Mouse (Mus musculus) megakaryocyte, embryonic 14.5 days (primary cell): ENCODE results near the gene Slc39a11. TPM values are rescaled to one million over a fixed set of nuclear protein-coding genes. Genes with fewer than 3 reads are reported as not detected.

Source experiments
- H3K27me3 ChIP-seq: replicated peaks from 2 replicates; pipeline ENCODE3; 2012; ENCODE audit warnings: inconsistent platforms
- H3K36me3 ChIP-seq: replicated peaks from 2 replicates; pipeline ENCODE3; 2012; ENCODE audit warnings: low read length, inconsistent platforms, mixed read lengths
- H3K4me1 ChIP-seq: 2 replicates; pipeline ENCODE4 v1.6.1; 2012; ENCODE audit warnings: inconsistent platforms
- H3K4me3 ChIP-seq: replicated peaks from 2 replicates; pipeline ENCODE3; 2012; ENCODE audit warnings: moderate library complexity, mild to moderate bottlenecking, inconsistent platforms
- H3K9me3 ChIP-seq: 2 replicates; pipeline ENCODE4 v1.6.1; 2012; ENCODE audit warnings: inconsistent platforms
- FLI1 ChIP-seq: IDR thresholded peaks from 2 replicates; pipeline ENCODE4 v1.6.1; 2012; ENCODE audit warnings: low read length, inconsistent platforms, mixed read lengths
- GATA1 ChIP-seq: IDR thresholded peaks from 3 replicates; pipeline ENCODE4 v1.6.1; 2012; ENCODE audit warnings: mixed read lengths, low read length, inconsistent platforms, borderline replicate concordance
- polyA plus RNA-seq: library from polyadenylated mRNA; stranded (reverse); fragments of >175 nt; gene quantifications from 2 replicates; pipeline ENCODE4 v1.2.3, GENCODE M21; 2012; ENCODE audit warnings: low replicate concordance; ENCODE audit not compliant: insufficient read depth

Slc39a11 gene
- polyA plus RNA-seq, 1 experiment = 20.6 TPM

- H3K36me3 ChIP-seq = no peaks in the 10 kb centered on the region
- H3K4me1 ChIP-seq = peaks cover 18% of the 10 kb centered on the region
- H3K9me3 ChIP-seq = no peaks in the 10 kb centered on the region
- no peak overlapping the region for H3K4me3 ChIP-seq
- no peaks in the 10 kb centered on the region for H3K27me3 ChIP-seq
- no peak for TF ChIP-seq FLI1
- no peak for TF ChIP-seq GATA1
These were observed 145.3 kb downstream of the Slc39a11 start for GRCm38 (mm10) chr11:113504459-113505062.

- Histone ChIP-seq H3K4me1 (peaks cover 18% of the 10 kb centered on the region), H3K4me3 (no peak overlapping the region), H3K36me3 (no peaks in the 10 kb centered on the region), H3K9me3 (no peaks in the 10 kb centered on the region), H3K27me3 (no peaks in the 10 kb centered on the region)
- TF ChIP-seq GATA1 = no peak
- TF ChIP-seq FLI1 = no peak
These were observed 146.9 kb downstream of the Slc39a11 start for GRCm38 (mm10) chr11:113502968-113503367.

GRCm38 (mm10) chr11:113500631-113501305 lies 149.1 kb downstream of the Slc39a11 start:
- Histone ChIP-seq H3K36me3 (no peaks in the 10 kb centered on the region), H3K4me3 (no peak overlapping the region), H3K27me3 (no peaks in the 10 kb centered on the region), H3K4me1 (peaks cover 18% of the 10 kb centered on the region), H3K9me3 (no peaks in the 10 kb centered on the region)
- TF ChIP-seq GATA1 = no peak
- TF ChIP-seq FLI1 = no peak

- H3K9me3 ChIP-seq = no peaks in the 10 kb centered on the region
- H3K36me3 ChIP-seq = no peaks in the 10 kb centered on the region
- TF ChIP-seq FLI1 = no peak
- no peak for TF ChIP-seq GATA1
- no peaks in the 10 kb centered on the region for H3K27me3 ChIP-seq
- H3K4me1 ChIP-seq = peaks cover 14% of the 10 kb centered on the region
- H3K4me3 ChIP-seq = no peak overlapping the region
These were observed 151.0 kb downstream of the Slc39a11 start for GRCm38 (mm10) chr11:113498889-113499288.

- no peaks in the 10 kb centered on the region for H3K9me3 ChIP-seq
- H3K4me1 ChIP-seq = peaks cover 34% of the 10 kb centered on the region
- no peak overlapping the region for H3K4me3 ChIP-seq
- no peak for TF ChIP-seq GATA1
- TF ChIP-seq FLI1 = no peak
- H3K36me3 ChIP-seq = no peaks in the 10 kb centered on the region
- H3K27me3 ChIP-seq = peaks cover 2% of the 10 kb centered on the region
These were observed 155.8 kb downstream of the Slc39a11 start for GRCm38 (mm10) chr11:113494021-113494546.

- Histone ChIP-seq H3K4me1 (peaks cover 63% of the 10 kb centered on the region), H3K27me3 (peaks cover 2% of the 10 kb centered on the region), H3K36me3 (no peaks in the 10 kb centered on the region), H3K9me3 (no peaks in the 10 kb centered on the region), H3K4me3 (peak overlapping the region; percentile 62)
- TF ChIP-seq GATA1 (no peak), FLI1 (no peak)
These were observed 159.1 kb downstream of the Slc39a11 start for GRCm38 (mm10) chr11:113490530-113491520.

GRCm38 (mm10) chr11:113487603-113488335 lies 162.1 kb downstream of the Slc39a11 start:
- peak overlapping the region; percentile 1 for H3K4me3 ChIP-seq
- H3K36me3 ChIP-seq = no peaks in the 10 kb centered on the region
- peaks cover 6% of the 10 kb centered on the region; the same call in 1 of the 2 replicates for H3K9me3 ChIP-seq
- TF ChIP-seq GATA1 (no peak), FLI1 (no peak)
- H3K4me1 ChIP-seq = peaks cover 69% of the 10 kb centered on the region
- peaks cover 2% of the 10 kb centered on the region for H3K27me3 ChIP-seq

GRCm38 (mm10) chr11:113484037-113484436 lies 165.8 kb downstream of the Slc39a11 start:
- H3K36me3 ChIP-seq = no peaks in the 10 kb centered on the region
- no peaks in the 10 kb centered on the region for H3K27me3 ChIP-seq
- H3K9me3 ChIP-seq = peaks cover 6% of the 10 kb centered on the region; the same call in 1 of the 2 replicates
- peaks cover 42% of the 10 kb centered on the region for H3K4me1 ChIP-seq
- TF ChIP-seq FLI1 (no peak), GATA1 (no peak)
- peak overlapping the region; percentile 24 for H3K4me3 ChIP-seq

- Histone ChIP-seq H3K4me1 (peaks cover 12% of the 10 kb centered on the region; the same call in 1 of the 2 replicates), H3K4me3 (no peak overlapping the region), H3K27me3 (no peaks in the 10 kb centered on the region), H3K36me3 (no peaks in the 10 kb centered on the region), H3K9me3 (no peaks in the 10 kb centered on the region)
- TF ChIP-seq FLI1 = no peak
- TF ChIP-seq GATA1 = no peak
These were observed 172.3 kb downstream of the Slc39a11 start for GRCm38 (mm10) chr11:113477550-113477949.
